Mouse (Mus musculus): ENCODE measurements around the gene Tle6. TPM values are rescaled to one million over a fixed set of nuclear protein-coding genes. Genes with fewer than 3 reads are reported as not detected.

Tle6 gene
- polyA plus RNA-seq, 1 experiment = 4.3 TPM

DNA sequence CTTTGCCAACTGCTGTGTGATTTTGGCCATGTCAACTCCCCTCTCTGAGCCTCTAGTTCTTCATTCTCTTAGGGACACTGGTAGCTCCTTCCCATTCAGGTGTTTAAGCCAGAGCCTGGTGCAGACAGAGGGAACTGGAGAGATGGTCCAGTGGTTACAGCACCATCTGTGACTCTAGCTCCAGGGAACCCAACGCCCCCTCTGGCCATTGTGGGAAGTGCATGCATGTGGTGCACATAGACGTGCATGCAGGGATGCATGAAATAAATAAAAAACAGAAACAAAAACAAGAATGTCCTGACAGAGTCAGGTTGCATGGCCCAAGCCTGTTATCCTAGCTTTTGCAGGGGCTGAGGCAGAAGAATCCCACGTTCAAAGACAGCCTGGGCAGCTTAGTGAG, 44.6 kb downstream of the Tle6 start:
- DNase-seq = no peak
- TF ChIP-seq CTCF (conservative IDR thresholded peaks at IDR 0.05; ENCODE audit: insufficient read depth, insufficient read length, low read depth, low read length) = peak; percentile 22; the same call in 1 of the 2 replicates
- no peak for TF ChIP-seq POLR2A (IDR thresholded peaks at IDR 0.05; ENCODE audit: low read depth, low read length)
- H3K4me1 ChIP-seq (ENCODE audit: control insufficient read depth, insufficient read depth, low read length) = peaks cover 4% of the 10 kb centered on the region; the same call in 1 of the 2 replicates
- H3K27me3 ChIP-seq (replicated peaks; ENCODE audit: control insufficient read depth, insufficient read depth, low read length) = no peaks in the 10 kb centered on the region
- H3K27ac ChIP-seq (ENCODE audit: insufficient read depth, low read depth, low read length) = no peak overlapping the region
- no peak overlapping the region for H3K4me3 ChIP-seq (ENCODE audit: insufficient read depth, low read depth, low read length)
- 81% methylated on average over 3 of the region's 3 CpGs for WGBS
- no peaks in the 10 kb centered on the region for H3K36me3 ChIP-seq (ENCODE audit: control insufficient read depth, insufficient read depth, low read length)

DNA sequence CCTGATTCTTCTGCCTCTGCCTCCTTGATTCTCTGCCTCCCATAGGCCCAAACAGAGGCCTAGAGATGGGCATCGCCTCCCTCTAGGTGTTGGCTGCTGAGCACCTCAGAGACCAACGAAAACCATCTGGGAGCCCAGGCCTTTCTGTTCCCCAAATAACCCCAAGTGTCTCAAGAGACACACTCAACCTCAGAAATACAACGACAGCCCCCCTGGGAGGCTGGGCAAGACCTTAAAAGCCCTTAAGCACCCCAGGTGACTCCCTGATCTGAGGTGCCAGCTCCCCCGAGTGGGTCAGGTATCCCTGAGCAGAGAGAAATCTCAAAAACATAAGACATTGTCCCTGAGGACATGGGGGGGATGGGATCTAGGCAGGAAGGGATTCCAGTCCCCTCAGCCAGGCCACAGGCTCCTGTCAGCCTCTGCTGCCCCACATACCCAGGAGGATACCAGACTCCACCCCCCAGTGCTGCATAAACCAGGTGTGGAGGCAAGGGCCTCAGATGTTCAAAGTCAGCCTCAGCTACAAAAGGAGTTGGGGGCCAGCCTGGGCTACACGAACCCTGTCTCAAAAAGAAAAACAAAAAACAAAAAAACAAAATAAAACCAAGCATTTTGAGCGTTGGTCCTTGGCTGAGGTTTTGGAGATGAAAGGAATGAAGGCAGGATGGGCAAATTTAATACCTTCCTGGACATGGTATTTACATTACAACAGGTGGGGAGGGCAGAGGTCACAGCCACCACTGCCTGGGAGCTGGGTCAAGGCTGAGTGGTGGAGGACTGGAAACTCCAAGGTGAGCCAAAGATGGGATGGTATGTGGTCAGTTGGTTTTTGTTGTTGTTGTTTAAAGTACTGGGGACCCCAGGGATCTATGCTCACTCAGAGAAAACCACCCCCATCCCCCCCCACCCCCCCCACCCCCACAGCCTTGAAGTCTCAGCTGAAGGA, 46.8 kb downstream of the Tle6 start:
- H3K27me3 ChIP-seq (replicated peaks; ENCODE audit: control insufficient read depth, insufficient read depth, low read length) = no peaks in the 10 kb centered on the region
- peaks cover 3% of the 10 kb centered on the region; the same call in 1 of the 2 replicates for H3K4me1 ChIP-seq (ENCODE audit: control insufficient read depth, insufficient read depth, low read length)
- no peak overlapping the region for H3K4me3 ChIP-seq (ENCODE audit: insufficient read depth, low read depth, low read length)
- no peak for DNase-seq
- no peak overlapping the region for H3K27ac ChIP-seq (ENCODE audit: insufficient read depth, low read depth, low read length)
- WGBS = 78% methylated on average over 6 of the region's 6 CpGs
- no peaks in the 10 kb centered on the region for H3K36me3 ChIP-seq (ENCODE audit: control insufficient read depth, insufficient read depth, low read length)
- TF ChIP-seq CTCF (conservative IDR thresholded peaks at IDR 0.05; ENCODE audit: insufficient read depth, insufficient read length, low read depth, low read length) (no peak), POLR2A (IDR thresholded peaks at IDR 0.05; ENCODE audit: low read depth, low read length) (no peak)

DNA sequence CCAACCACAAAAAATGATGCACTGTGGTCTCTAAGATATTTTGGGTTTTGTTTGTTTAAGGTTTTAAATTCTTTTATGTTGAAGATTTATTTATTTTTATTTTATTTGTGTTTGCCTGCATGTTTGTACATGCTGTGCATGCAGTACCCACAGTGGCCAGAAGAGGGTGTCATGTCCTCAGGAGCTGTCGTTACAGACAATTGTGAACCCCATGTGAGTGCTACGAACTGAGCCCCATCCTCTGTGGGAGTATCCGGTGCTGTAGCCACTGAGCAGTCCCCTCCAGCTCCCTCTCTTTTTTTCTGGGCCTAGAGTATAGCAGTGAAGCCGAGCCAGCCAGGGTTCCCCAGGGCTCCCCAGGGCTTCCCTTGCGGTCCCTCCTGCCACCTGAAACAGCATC, 47.6 kb downstream of the Tle6 start:
- Histone ChIP-seq H3K4me1 (ENCODE audit: control insufficient read depth, insufficient read depth, low read length) (no peaks in the 10 kb centered on the region; the same call in 1 of the 2 replicates), H3K36me3 (ENCODE audit: control insufficient read depth, insufficient read depth, low read length) (no peaks in the 10 kb centered on the region), H3K27me3 (replicated peaks; ENCODE audit: control insufficient read depth, insufficient read depth, low read length) (no peaks in the 10 kb centered on the region), H3K4me3 (ENCODE audit: insufficient read depth, low read depth, low read length) (no peak overlapping the region), H3K27ac (ENCODE audit: insufficient read depth, low read depth, low read length) (no peak overlapping the region)
- DNase-seq = no peak
- peak; percentile 55 for TF ChIP-seq CTCF (conservative IDR thresholded peaks at IDR 0.05; ENCODE audit: insufficient read depth, insufficient read length, low read depth, low read length)
- TF ChIP-seq POLR2A (IDR thresholded peaks at IDR 0.05; ENCODE audit: low read depth, low read length) = no peak
- WGBS = 93% methylated on average over 5 of the region's 5 CpGs

DNA sequence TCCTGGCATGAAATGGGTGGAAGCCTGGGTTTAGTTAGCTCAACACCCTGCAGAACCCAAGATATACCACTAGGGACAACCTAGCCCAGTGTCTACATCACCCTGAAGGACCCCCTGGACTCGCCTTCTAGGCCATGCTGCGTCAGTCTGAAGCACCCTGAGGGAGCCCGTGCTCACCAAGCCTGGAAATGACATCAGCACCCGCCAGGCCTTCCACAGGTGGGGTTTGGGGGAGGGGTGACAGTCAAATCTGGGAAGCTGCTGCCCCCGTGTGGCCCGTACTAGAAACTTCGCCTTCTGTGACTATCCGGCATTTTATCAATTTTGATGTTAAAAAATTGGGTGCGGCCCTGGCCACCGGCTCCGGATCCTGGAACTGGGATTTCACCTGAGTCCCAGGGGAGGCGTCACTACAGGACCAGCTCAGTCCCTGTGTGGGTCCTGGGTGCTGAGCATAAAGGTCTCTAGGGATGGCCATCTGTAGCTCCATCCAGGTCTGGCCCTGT, 49.2 kb downstream of the Tle6 start:
- under 1% methylated on average over 12 of the region's 12 CpGs for WGBS
- DNase-seq = peak; percentile 96
- TF ChIP-seq CTCF (conservative IDR thresholded peaks at IDR 0.05; ENCODE audit: insufficient read depth, insufficient read length, low read depth, low read length) = peak; percentile 69
- no peak for TF ChIP-seq POLR2A (IDR thresholded peaks at IDR 0.05; ENCODE audit: low read depth, low read length)
- Histone ChIP-seq H3K27ac (ENCODE audit: insufficient read depth, low read depth, low read length) (no peak overlapping the region), H3K36me3 (ENCODE audit: control insufficient read depth, insufficient read depth, low read length) (no peaks in the 10 kb centered on the region), H3K4me1 (ENCODE audit: control insufficient read depth, insufficient read depth, low read length) (no peaks in the 10 kb centered on the region; the same call in 1 of the 2 replicates), H3K27me3 (replicated peaks; ENCODE audit: control insufficient read depth, insufficient read depth, low read length) (no peaks in the 10 kb centered on the region), H3K4me3 (ENCODE audit: insufficient read depth, low read depth, low read length) (no peak overlapping the region)

DNA sequence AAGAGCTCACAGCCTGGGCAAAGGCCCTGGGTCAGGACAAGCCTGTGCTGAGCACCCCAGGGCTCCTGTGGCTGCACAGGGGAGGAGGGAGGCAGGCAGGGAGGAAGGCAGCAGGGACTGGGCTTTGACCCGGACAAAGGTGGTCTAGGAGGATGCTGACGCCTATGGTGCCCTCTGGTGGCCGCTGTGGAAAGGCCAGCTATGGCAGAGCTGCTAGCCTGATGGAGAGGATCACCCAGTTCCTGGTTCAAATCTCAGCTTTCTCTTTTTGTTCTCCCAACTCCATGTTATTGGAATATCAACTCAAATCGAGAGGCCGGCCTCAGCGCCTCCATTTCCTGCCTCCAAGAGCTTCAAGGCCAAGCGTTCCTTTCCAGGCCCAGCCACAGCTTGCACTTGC, 50.6 kb downstream of the Tle6 start:
- Histone ChIP-seq H3K27ac (ENCODE audit: insufficient read depth, low read depth, low read length) (no peak overlapping the region), H3K4me1 (ENCODE audit: control insufficient read depth, insufficient read depth, low read length) (no peaks in the 10 kb centered on the region; the same call in 1 of the 2 replicates), H3K4me3 (ENCODE audit: insufficient read depth, low read depth, low read length) (no peak overlapping the region), H3K36me3 (ENCODE audit: control insufficient read depth, insufficient read depth, low read length) (no peaks in the 10 kb centered on the region), H3K27me3 (replicated peaks; ENCODE audit: control insufficient read depth, insufficient read depth, low read length) (no peaks in the 10 kb centered on the region)
- peak; percentile 78 for DNase-seq
- peak; percentile 85 for TF ChIP-seq CTCF (conservative IDR thresholded peaks at IDR 0.05; ENCODE audit: insufficient read depth, insufficient read length, low read depth, low read length)
- no peak for TF ChIP-seq POLR2A (IDR thresholded peaks at IDR 0.05; ENCODE audit: low read depth, low read length)
- WGBS = 13% methylated on average over 7 of the region's 7 CpGs

DNA sequence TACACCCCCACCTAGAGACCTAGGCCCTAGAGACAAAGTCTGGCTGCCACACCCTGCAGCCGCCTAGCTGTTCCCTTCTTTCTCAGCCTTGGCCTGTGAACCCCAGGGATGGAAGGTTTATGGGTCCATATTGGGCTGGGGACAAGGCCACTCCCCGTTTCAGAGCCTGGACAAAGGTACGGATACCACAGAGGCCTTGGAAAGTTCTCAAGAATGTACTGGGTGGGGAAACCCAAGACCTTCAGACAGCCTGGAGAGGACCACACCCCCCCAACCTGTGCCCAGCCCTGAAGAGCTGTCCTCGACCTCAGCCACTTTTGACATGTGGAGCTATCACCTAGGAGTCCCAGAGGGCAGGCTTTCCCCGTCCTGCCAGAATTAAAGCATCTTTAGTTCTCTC, 51.9 kb downstream of the Tle6 start:
- DNase-seq = no peak
- Histone ChIP-seq H3K36me3 (ENCODE audit: control insufficient read depth, insufficient read depth, low read length) (no peaks in the 10 kb centered on the region), H3K4me3 (ENCODE audit: insufficient read depth, low read depth, low read length) (no peak overlapping the region), H3K27ac (ENCODE audit: insufficient read depth, low read depth, low read length) (no peak overlapping the region), H3K4me1 (ENCODE audit: control insufficient read depth, insufficient read depth, low read length) (peaks cover 3% of the 10 kb centered on the region), H3K27me3 (replicated peaks; ENCODE audit: control insufficient read depth, insufficient read depth, low read length) (no peaks in the 10 kb centered on the region)
- TF ChIP-seq POLR2A (IDR thresholded peaks at IDR 0.05; ENCODE audit: low read depth, low read length) = no peak
- TF ChIP-seq CTCF (conservative IDR thresholded peaks at IDR 0.05; ENCODE audit: insufficient read depth, insufficient read length, low read depth, low read length) = no peak
- WGBS = 66% methylated on average over 5 of the region's 5 CpGs

All from kidney, adult 2 months (tissue).